Mouse (Mus musculus) activated CD4-positive, CD25-positive, alpha-beta regulatory T cell, adult 4 months (primary cell): ENCODE measurements around the gene Crebl2. TPM values are rescaled to one million over a fixed set of nuclear protein-coding genes. Genes with fewer than 3 reads are reported as not detected.

ENCODE experiments used
- polyA plus RNA-seq, 2 experiments: library from polyadenylated mRNA; unstranded; fragments of 100-300 nt; shearing (Covaris generic); gene quantifications; one replicate each; pipeline ENCODE4 v1.2.1; 2017

Gene Crebl2
- polyA plus RNA-seq, 2 experiments from 2014 or later = 26.3 to 31.1 TPM

Other genes with a start within 250 kb of the Crebl2 start
- gene Mansc1, start 197.7 kb upstream of the Crebl2 start, polyA plus RNA-seq = 1 to 10 TPM; 8.6 to 9.9 TPM
- gene Borcs5, start 190.6 kb upstream of the Crebl2 start, polyA plus RNA-seq = 10 to 100 TPM; 10.8 to 15.5 TPM
- gene Dusp16, start 37.5 kb upstream of the Crebl2 start, polyA plus RNA-seq = 1 to 10 TPM; 1.9 to 2.2 TPM
- gene Gpr19, start 68.4 kb downstream of the Crebl2 start, polyA plus RNA-seq = 1 to 10 TPM; 3.3 to 8.7 TPM
- gene Cdkn1b, start 90.2 kb downstream of the Crebl2 start, polyA plus RNA-seq = 10 to 100 TPM; 38.9 to 48.9 TPM
- under 1 TPM; 0.09 to 0.17 TPM for gene Apold1, start 151.6 kb downstream of the Crebl2 start, polyA plus RNA-seq
- 100 to 1,000 TPM; 132 to 161 TPM for gene Ddx47, start 181.5 kb downstream of the Crebl2 start, polyA plus RNA-seq
- under 1 TPM; 0.26 to 0.45 TPM for gene Gprc5a, start 235.5 kb downstream of the Crebl2 start, polyA plus RNA-seq